ENCODE assay signal across 9 mouse cellular contexts in genomic region chr11:79973626-79974476, GRCm38 (mm10). TPM values are rescaled to one million over a fixed set of nuclear protein-coding genes. Genes with fewer than 3 reads are reported as not detected.
DNase-seq lines count a peak whose midpoint lies in the region; ATAC-seq and TF ChIP-seq lines count a peak whose summit lies in the region.
"Had no signal": no experiment of that assay in that cellular context is flagged by ENCODE, and none has a peak within 500 bp of the region (broad histone marks: within the 10 kb centered on the region; RNA-seq: fewer than 3 reads in every experiment).

No protein-coding gene starts in this region.

- intact Hi-C loops in gastrocnemius, adult 2 months (cut with DNase I): no loop called here

- DNase-seq in gastrocnemius, adult 2 months: peak; percentile 35
- DNase-seq in gastrocnemius, adult 8-10 months (ENCODE audit: low spot score in 2 of 2): no peak
- DNase-seq in cerebellum, postnatal 36 days: peak; percentile 45 to 48
- DNase-seq in kidney, postnatal 4 days: peak; percentile 53 to 64

- H3K9me3 ChIP-seq in heart, embryonic 14.5 days (ENCODE audit: control insufficient read depth, low read length): no peaks in the 10 kb centered on the region

- peak; percentile 53 for ATAC-seq in CD4-positive, CD25-positive, alpha-beta regulatory T cell, adult 4 months
- peak; percentile 31; the same call in 1 of the 2 replicates for ATAC-seq in heart, embryonic 14.5 days (ENCODE audit: insufficient number of reproducible peaks, insufficient read depth, low FRiP score, low read depth)
- peak; percentile 66 for ATAC-seq in megakaryocyte, adult 5-6 weeks (ENCODE audit: poor library complexity, severe bottlenecking)

- peaks cover 15% of the 10 kb centered on the region for H3K27me3 ChIP-seq in heart, embryonic 14.5 days (ENCODE audit: control insufficient read depth, insufficient read depth, low read length)
- peaks cover 10% of the 10 kb centered on the region; the same call in 1 of the 2 replicates for H3K27me3 ChIP-seq in small intestine, adult 2 months (ENCODE audit: control insufficient read depth, insufficient read depth, low read length)

- peaks cover 3 to 8% of the 10 kb centered on the region in 2 experiments for H3K4me1 ChIP-seq in heart, embryonic 14.5 days (ENCODE audit: control insufficient read depth in 2 of 2, insufficient read depth in 2 of 2, low read length in 2 of 2)
- H3K4me1 ChIP-seq in small intestine, adult 2 months (ENCODE audit: control insufficient read depth, insufficient read depth, insufficient read length, low read length): no peaks in the 10 kb centered on the region; the same call in 1 of the 2 replicates

- H3K4me3 ChIP-seq in gastrocnemius, adult 2 months: peak overlapping the region; percentile 71
- peak overlapping the region; percentile 46 to 56 for H3K4me3 ChIP-seq in heart, embryonic 14.5 days (ENCODE audit: control insufficient read depth in 1 of 2, insufficient read depth in 1 of 2, low read depth in 1 of 2, low read length in 2 of 2)
- H3K4me3 ChIP-seq in small intestine, adult 2 months (ENCODE audit: low read depth, low read length): peak overlapping the region; percentile 64

- H3K27ac ChIP-seq in gastrocnemius, adult 2 months: no peak overlapping the region
- H3K27ac ChIP-seq in heart, embryonic 14.5 days (replicated peaks in 1 of 2; ENCODE audit: control insufficient read depth in 1 of 2, insufficient read depth in 1 of 2, low read depth in 2 of 2, low read length in 2 of 2): no peak overlapping the region
- no peak overlapping the region for H3K27ac ChIP-seq in small intestine, adult 2 months (ENCODE audit: insufficient read depth, low read depth, low read length)

- TF ChIP-seq CTCF in gastrocnemius, adult 2 months (IDR thresholded peaks at IDR 0.05): no peak
- TF ChIP-seq CTCF in small intestine, adult 2 months (IDR thresholded peaks at IDR 0.05; ENCODE audit: extremely low read depth, insufficient read length, insufficient replicate concordance, low read depth, low read length): no peak

- H3K4me2 ChIP-seq in heart, embryonic 14.5 days (ENCODE audit: low read length): peak overlapping the region; percentile 94

- H3K9ac ChIP-seq in heart, embryonic 14.5 days (ENCODE audit: low read length): peak overlapping the region; percentile 60

- under 1% methylated on average over 41 of the region's 41 CpGs for WGBS in heart, embryonic 14.5 days
- WGBS in small intestine, adult 2 months: under 1% methylated on average over 40 of the region's 41 CpGs

- no peaks in the 10 kb centered on the region for H3K36me3 ChIP-seq in heart, embryonic 14.5 days (ENCODE audit: control insufficient read depth, insufficient read depth, low read length)
- H3K36me3 ChIP-seq in small intestine, adult 2 months (ENCODE audit: control insufficient read depth, insufficient read depth, low read length): no peaks in the 10 kb centered on the region
- H3K36me3 ChIP-seq: G1E had no signal

- no peak for TF ChIP-seq POLR2A in small intestine, adult 2 months (IDR thresholded peaks at IDR 0.05; ENCODE audit: low read depth, low read length)

RNA-seq across cellular contexts. Expression of gene Utp6, which starts 11.7 kb away (rescaled TPM):
- 10 to 100 TPM; 30.2 to 31.2 TPM for total RNA-seq in gastrocnemius, adult 2 months (2021)
- 10 to 100 TPM; 28.0 to 36.7 (median 29.4) TPM for total RNA-seq in gastrocnemius, adult 8-10 months (2022)
- 10 to 100 TPM; 39.3 to 52.3 TPM for polyA plus RNA-seq in CD4-positive, CD25-positive, alpha-beta regulatory T cell, adult 4 months (2017; shearing (Covaris generic))
- 32.7 and 33.2 TPM in 2 replicates for polyA plus RNA-seq in heart, embryonic 14.5 days (2014; fragmentation: Nextera tagmentation; extraction: Ambion mirVana)
- 17.9 and 22.9 TPM in 2 replicates for total RNA-seq in megakaryocyte, adult 5-6 weeks (2015)
- total RNA-seq in megakaryocyte, adult 5-6 weeks (2017): 51.6 and 74.4 TPM in 2 replicates
- 0.52 and 0.96 TPM in 2 replicates for polyA plus RNA-seq in small intestine, adult 2 months (2012; rRNA removed)

RNA-seq across cellular contexts. Expression of gene Suz12, which starts 19.1 kb away (rescaled TPM):
- 10 to 100 TPM; 18.6 to 24.2 TPM for total RNA-seq in gastrocnemius, adult 2 months (2021)
- 10 to 100 TPM; 19.2 to 24.1 (median 21.6) TPM for total RNA-seq in gastrocnemius, adult 8-10 months (2022)
- polyA plus RNA-seq in CD4-positive, CD25-positive, alpha-beta regulatory T cell, adult 4 months (2017; shearing (Covaris generic)): 10 to 100 TPM; 22.3 to 33.0 TPM
- 20.8 TPM in 2 replicates for polyA plus RNA-seq in heart, embryonic 14.5 days (2014; fragmentation: Nextera tagmentation; extraction: Ambion mirVana)
- 75.5 and 86.8 TPM in 2 replicates for total RNA-seq in megakaryocyte, adult 5-6 weeks (2015)
- 64.6 and 77.2 TPM in 2 replicates for total RNA-seq in megakaryocyte, adult 5-6 weeks (2017)
- polyA plus RNA-seq in small intestine, adult 2 months (2012; rRNA removed): 0.93 and 2.0 TPM in 2 replicates

Comparison
In these comparisons a context has a peak if more than half of its experiments do, and no peak if none do; other contexts are left out.
1. DNase-seq: peak in gastrocnemius, adult 2 months (single experiment), cerebellum, postnatal 36 days (2 of 2) and kidney, postnatal 4 days (2 of 2); none in gastrocnemius, adult 8-10 months (0 of 2).
2. Peak in every context shown above with its lines, with median percentiles within 50 percentile points of each other: H3K4me3 ChIP-seq and ATAC-seq.